Mouse (Mus musculus) ES-E14 (cell line): ENCODE measurements at regions not wholly inside any gene's neighbourhood (a gene's known extent, or its start where the extent isn't known, plus 50 kb on each side); places are given as distances from the start of the nearest gene placed in this dataset.

Experiments used
- CHD2 ChIP-seq: IDR thresholded peaks from 2 replicates; pipeline ENCODE4 v1.6.1; 2014; ENCODE audit warnings: mild to moderate bottlenecking, low read depth, low read length, inconsistent platforms
- HCFC1 ChIP-seq: IDR thresholded peaks from 2 replicates; pipeline ENCODE4 v1.6.1; 2012; ENCODE audit warnings: low read length, inconsistent platforms, borderline replicate concordance; ENCODE audit not compliant: insufficient read depth
- MAFK ChIP-seq: IDR thresholded peaks from 2 replicates; pipeline ENCODE4 v1.6.1; 2014; ENCODE audit warnings: mild to moderate bottlenecking, low read depth, low read length, inconsistent platforms; ENCODE audit not compliant: insufficient read depth

DNA sequence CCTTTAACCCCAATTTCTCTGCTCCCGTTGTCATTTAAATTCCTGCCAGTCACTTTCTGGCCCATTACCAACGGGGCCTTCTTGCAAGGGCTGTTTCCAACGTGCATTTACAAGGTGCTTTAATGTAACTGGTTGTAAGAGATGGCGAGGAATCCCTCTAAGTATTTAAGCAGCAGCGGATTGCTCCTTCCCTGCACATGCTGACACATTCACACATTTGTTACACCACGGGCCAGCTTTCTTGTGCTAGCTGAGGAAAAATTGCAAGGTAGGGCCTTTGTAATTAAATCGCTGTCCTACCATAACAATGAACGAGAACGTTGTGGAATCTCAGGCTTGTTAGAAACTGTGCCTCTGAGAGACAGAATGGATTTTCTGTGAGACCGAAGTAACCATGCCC, 2252.8 kb upstream of the Gm7489 start:
- no peak for TF ChIP-seq HCFC1
- no peak for TF ChIP-seq MAFK
- no peak for TF ChIP-seq CHD2
